Mouse (Mus musculus) kidney, embryonic 16.5 days (tissue): ENCODE results near the gene Kazald1. TPM values are rescaled to one million over a fixed set of nuclear protein-coding genes. Genes with fewer than 3 reads are reported as not detected.

Experiments
- ATAC-seq: fragments of 200-750 bp; cut with Nextera tagmentation; 2 replicates; pipeline ENCODE4 v1.8.0; 2017; ENCODE audit warnings: moderate TSS enrichment; ENCODE audit not compliant: low FRiP score, low TSS enrichment
- H3K27ac ChIP-seq: fragments of 300-500 bp; sonication (generic); 2 replicates; pipeline ENCODE4 v1.5.1; 2014; ENCODE audit warnings: low read length
- H3K27me3 ChIP-seq: fragments of 300-500 bp; sonication (generic); 2 replicates; pipeline ENCODE4 v1.6.1; 2014; ENCODE audit warnings: low read length, control low read depth, mixed read lengths; ENCODE audit not compliant: insufficient read depth
- H3K36me3 ChIP-seq: fragments of 300-500 bp; sonication (generic); 2 replicates; pipeline ENCODE4 v1.6.1; 2014; ENCODE audit warnings: low read length, control low read depth, mixed read lengths; ENCODE audit not compliant: insufficient read depth
- H3K4me1 ChIP-seq: fragments of 300-500 bp; sonication (generic); 2 replicates; pipeline ENCODE4 v1.6.1; 2014; ENCODE audit warnings: low read length, control low read depth, mixed read lengths; ENCODE audit not compliant: insufficient read depth
- H3K4me2 ChIP-seq: fragments of 300-500 bp; sonication (generic); replicated peaks from 2 replicates; pipeline ENCODE4 v1.6.1; 2014; ENCODE audit warnings: low read depth, low read length
- H3K4me3 ChIP-seq: fragments of 300-500 bp; sonication (generic); 2 replicates; pipeline ENCODE4 v1.5.1; 2014; ENCODE audit warnings: mild to moderate bottlenecking, low read length
- H3K9ac ChIP-seq: fragments of 300-500 bp; sonication (generic); replicated peaks from 2 replicates; pipeline ENCODE4 v1.6.1; 2014; ENCODE audit warnings: low read length
- H3K9me3 ChIP-seq: fragments of 300-500 bp; sonication (generic); 2 replicates; pipeline ENCODE4 v1.6.1; 2016; ENCODE audit warnings: low read length, control low read depth
- WGBS: fragments of 180-500 bp; shearing (Covaris S2); extraction: QIAGEN DNeasy Blood & Tissue Kit; methylation state at CpG from one replicate; pipeline ENCODE4 v1.1.7; 2014; 5-methylcytosine and 5-hydroxymethylcytosine counted together
- polyA plus RNA-seq: library from polyadenylated mRNA; unstranded; fragments of >200 nt; fragmentation: Nextera tagmentation; extraction: Ambion mirVana; gene quantifications from 2 replicates; pipeline ENCODE4 v1.2.1, GENCODE M21; 2015

Kazald1 gene
- polyA plus RNA-seq, 1 experiment from 2014 or later = 18.4 TPM

- H3K9me3 ChIP-seq = no peaks in the 10 kb centered on the region
- H3K9ac ChIP-seq = peak overlapping the region; percentile 86
- H3K27ac ChIP-seq = peak overlapping the region; percentile 98
- H3K4me1 ChIP-seq = peaks cover 23% of the 10 kb centered on the region
- 0 out of 2 replicates have a peak, but pooled peaks cover 2% of the 10 kb centered on the region for H3K36me3 ChIP-seq
- H3K4me3 ChIP-seq = peak overlapping the region; percentile 62
- peak; percentile 93 for ATAC-seq
- no peaks in the 10 kb centered on the region for H3K27me3 ChIP-seq
- WGBS = under 1% methylated on average over 34 of the region's 34 CpGs
- peak overlapping the region; percentile 62 for H3K4me2 ChIP-seq
Observed at GRCm38 (mm10) chr19:45058113-45058839, 16.8 kb upstream of the Kazald1 start.

GRCm38 (mm10) chr19:45058841-45059240 lies 16.2 kb upstream of the Kazald1 start:
- H3K4me1 ChIP-seq = peaks cover 23% of the 10 kb centered on the region
- H3K27ac ChIP-seq = peak overlapping the region; percentile 98
- H3K4me3 ChIP-seq = peak overlapping the region; percentile 62
- H3K27me3 ChIP-seq = peaks cover under 1% of the 10 kb centered on the region; the same call in 1 of the 2 replicates
- H3K9ac ChIP-seq = peak overlapping the region; percentile 86
- no peaks in the 10 kb centered on the region for H3K9me3 ChIP-seq
- peak; percentile 3; the same call in 1 of the 2 replicates for ATAC-seq
- no peaks in the 10 kb centered on the region for H3K36me3 ChIP-seq
- peak overlapping the region; percentile 62 for H3K4me2 ChIP-seq
- 0% methylated on average over 14 of the region's 14 CpGs for WGBS

- WGBS = 46% methylated on average over 19 of the region's 20 CpGs
- no peak overlapping the region; the same call in 1 of the 2 replicates for H3K4me2 ChIP-seq
- H3K36me3 ChIP-seq = no peaks in the 10 kb centered on the region
- H3K4me3 ChIP-seq = no peak overlapping the region
- H3K27me3 ChIP-seq = peaks cover 49% of the 10 kb centered on the region
- no peak overlapping the region for H3K27ac ChIP-seq
- 0 out of 2 replicates have a peak, but pooled peaks have one; percentile 33 for ATAC-seq
- no peak overlapping the region for H3K9ac ChIP-seq
- peaks cover 6% of the 10 kb centered on the region; the same call in 1 of the 2 replicates for H3K4me1 ChIP-seq
- H3K9me3 ChIP-seq = no peaks in the 10 kb centered on the region
Observed at GRCm38 (mm10) chr19:45063565-45064292, 11.3 kb upstream of the Kazald1 start.

- no peaks in the 10 kb centered on the region for H3K9me3 ChIP-seq
- H3K9ac ChIP-seq = no peak overlapping the region
- 0 out of 2 replicates have a peak, but pooled peaks have one; percentile 19 for ATAC-seq
- no peak overlapping the region for H3K27ac ChIP-seq
- peaks cover 50% of the 10 kb centered on the region for H3K27me3 ChIP-seq
- WGBS = 4% methylated on average over 20 of the region's 21 CpGs
- no peaks in the 10 kb centered on the region for H3K4me1 ChIP-seq
- H3K36me3 ChIP-seq = no peaks in the 10 kb centered on the region
- no peak overlapping the region for H3K4me2 ChIP-seq
- H3K4me3 ChIP-seq = no peak overlapping the region
Observed at GRCm38 (mm10) chr19:45065226-45065625, 9.8 kb upstream of the Kazald1 start.

GRCm38 (mm10) chr19:45067170-45067569 lies 7.9 kb upstream of the Kazald1 start:
- WGBS = 17% methylated on average over 17 of the region's 17 CpGs
- no peaks in the 10 kb centered on the region for H3K4me1 ChIP-seq
- no peak overlapping the region for H3K4me2 ChIP-seq
- no peaks in the 10 kb centered on the region for H3K36me3 ChIP-seq
- H3K27ac ChIP-seq = no peak overlapping the region
- no peak overlapping the region for H3K4me3 ChIP-seq
- H3K9ac ChIP-seq = no peak overlapping the region
- H3K9me3 ChIP-seq = no peaks in the 10 kb centered on the region
- H3K27me3 ChIP-seq = peaks cover 62% of the 10 kb centered on the region
- no peak for ATAC-seq

- Histone ChIP-seq H3K27me3 (peaks cover 62% of the 10 kb centered on the region), H3K4me2 (no peak overlapping the region), H3K36me3 (no peaks in the 10 kb centered on the region), H3K9me3 (no peaks in the 10 kb centered on the region), H3K9ac (no peak overlapping the region), H3K27ac (no peak overlapping the region), H3K4me3 (no peak overlapping the region), H3K4me1 (no peaks in the 10 kb centered on the region)
- 73% methylated on average over 7 of the region's 7 CpGs for WGBS
- ATAC-seq = no peak
Observed at GRCm38 (mm10) chr19:45067758-45068510, 7.1 kb upstream of the Kazald1 start.

GRCm38 (mm10) chr19:45073871-45074542 lies 1.0 kb upstream of the Kazald1 start:
- H3K9me3 ChIP-seq = no peaks in the 10 kb centered on the region
- peaks cover 28% of the 10 kb centered on the region for H3K4me1 ChIP-seq
- peak overlapping the region; percentile 81 for H3K4me3 ChIP-seq
- peak overlapping the region; percentile 93 for H3K9ac ChIP-seq
- H3K36me3 ChIP-seq = no peaks in the 10 kb centered on the region
- peaks cover 46% of the 10 kb centered on the region for H3K27me3 ChIP-seq
- peak overlapping the region; percentile 99 for H3K4me2 ChIP-seq
- 7% methylated on average over 20 of the region's 20 CpGs for WGBS
- 0 out of 2 replicates have a peak, but pooled peaks have one; percentile 25 for ATAC-seq
- H3K27ac ChIP-seq = peak overlapping the region; percentile 98

- Histone ChIP-seq H3K4me2 (peak overlapping the region; percentile 99), H3K4me3 (peak overlapping the region; percentile 81), H3K4me1 (peaks cover 43% of the 10 kb centered on the region), H3K27ac (peak overlapping the region; percentile 65), H3K9me3 (no peaks in the 10 kb centered on the region), H3K9ac (peak overlapping the region; percentile 93), H3K27me3 (peaks cover 60% of the 10 kb centered on the region), H3K36me3 (no peaks in the 10 kb centered on the region)
- WGBS = under 1% methylated on average over 32 of the region's 32 CpGs
- peak; percentile 36 for ATAC-seq
Observed at GRCm38 (mm10) chr19:45075323-45076035, 438 bp downstream of the Kazald1 start.
